Mouse (Mus musculus): ENCODE measurements around the gene Slc12a3. TPM values are rescaled to one million over a fixed set of nuclear protein-coding genes. Genes with fewer than 3 reads are reported as not detected.

Slc12a3 gene
- polyA plus RNA-seq, 1 experiment from 2014 or later: 0.08 TPM

- H3K9me3 ChIP-seq (ENCODE audit: control insufficient read depth, low read length): no peaks in the 10 kb centered on the region
- H3K4me3 ChIP-seq (ENCODE audit: low read depth, low read length): peak within 1 kb of the TSS; percentile 82
- H3K9ac ChIP-seq (replicated peaks; ENCODE audit: low read depth, low read length): peak within 1 kb of the TSS; percentile 88
- H3K4me1 ChIP-seq (ENCODE audit: control insufficient read depth, insufficient read depth, low read length): peaks cover 13% of the 10 kb centered on the region; the same call in 1 of the 2 replicates
- H3K27ac ChIP-seq (ENCODE audit: low read depth, low read length): peak within 1 kb of the TSS; percentile 96
- peaks cover 22% of the 10 kb centered on the region for H3K36me3 ChIP-seq (ENCODE audit: control insufficient read depth, insufficient read depth, low read length)
- no peaks in the 10 kb centered on the region for H3K27me3 ChIP-seq (ENCODE audit: control insufficient read depth, insufficient read depth, low read length)
- peak within 1 kb of the TSS; percentile 91 for H3K4me2 ChIP-seq (ENCODE audit: low read depth, low read length)
- 0% methylated on average over 59 of the region's 65 CpGs for WGBS
- ATAC-seq (ENCODE audit: low read depth): peak; percentile 99
Measured at GRCm38 (mm10) chr8:94386214-94387026, 57.4 kb downstream of the Slc12a3 start, which contains the start of gene Herpud1. Gene Herpud1 (plus strand): TSS chr8:94386438.

- H3K27ac ChIP-seq (ENCODE audit: low read depth, low read length): peak overlapping the region; percentile 96
- H3K4me1 ChIP-seq (ENCODE audit: control insufficient read depth, insufficient read depth, low read length): peaks cover 13% of the 10 kb centered on the region; the same call in 1 of the 2 replicates
- under 1% methylated on average over 25 of the region's 25 CpGs for WGBS
- peak overlapping the region; percentile 82 for H3K4me3 ChIP-seq (ENCODE audit: low read depth, low read length)
- H3K36me3 ChIP-seq (ENCODE audit: control insufficient read depth, insufficient read depth, low read length): peaks cover 29% of the 10 kb centered on the region
- H3K27me3 ChIP-seq (ENCODE audit: control insufficient read depth, insufficient read depth, low read length): no peaks in the 10 kb centered on the region
- H3K9me3 ChIP-seq (ENCODE audit: control insufficient read depth, low read length): no peaks in the 10 kb centered on the region
- ATAC-seq (ENCODE audit: low read depth): peak; percentile 29
- H3K9ac ChIP-seq (replicated peaks; ENCODE audit: low read depth, low read length): peak overlapping the region; percentile 88
- peak overlapping the region; percentile 91 for H3K4me2 ChIP-seq (ENCODE audit: low read depth, low read length)
Measured at GRCm38 (mm10) chr8:94387027-94387684, 58.2 kb downstream of the Slc12a3 start.

- 32% methylated on average over 6 of the region's 6 CpGs for WGBS
- peak overlapping the region; percentile 82 for H3K4me3 ChIP-seq (ENCODE audit: low read depth, low read length)
- H3K4me1 ChIP-seq (ENCODE audit: control insufficient read depth, insufficient read depth, low read length): peaks cover 13% of the 10 kb centered on the region; the same call in 1 of the 2 replicates
- H3K36me3 ChIP-seq (ENCODE audit: control insufficient read depth, insufficient read depth, low read length): peaks cover 36% of the 10 kb centered on the region
- H3K4me2 ChIP-seq (ENCODE audit: low read depth, low read length): peak overlapping the region; percentile 91
- H3K9me3 ChIP-seq (ENCODE audit: control insufficient read depth, low read length): no peaks in the 10 kb centered on the region
- H3K27ac ChIP-seq (ENCODE audit: low read depth, low read length): no peak overlapping the region
- ATAC-seq (ENCODE audit: low read depth): no peak
- peak overlapping the region; percentile 88; the same call in 1 of the 2 replicates for H3K9ac ChIP-seq (replicated peaks; ENCODE audit: low read depth, low read length)
- H3K27me3 ChIP-seq (ENCODE audit: control insufficient read depth, insufficient read depth, low read length): no peaks in the 10 kb centered on the region
Measured at GRCm38 (mm10) chr8:94387785-94388184, 58.8 kb downstream of the Slc12a3 start.

- H3K9ac ChIP-seq (replicated peaks; ENCODE audit: low read depth, low read length): no peak overlapping the region
- H3K4me3 ChIP-seq (ENCODE audit: low read depth, low read length): no peak overlapping the region
- no peak overlapping the region for H3K4me2 ChIP-seq (ENCODE audit: low read depth, low read length)
- H3K27ac ChIP-seq (ENCODE audit: low read depth, low read length): no peak overlapping the region
- H3K4me1 ChIP-seq (ENCODE audit: control insufficient read depth, insufficient read depth, low read length): peaks cover 13% of the 10 kb centered on the region; the same call in 1 of the 2 replicates
- H3K9me3 ChIP-seq (ENCODE audit: control insufficient read depth, low read length): no peaks in the 10 kb centered on the region
- peaks cover 49% of the 10 kb centered on the region for H3K36me3 ChIP-seq (ENCODE audit: control insufficient read depth, insufficient read depth, low read length)
- ATAC-seq (ENCODE audit: low read depth): no peak
- 90% methylated on average over 6 of the region's 6 CpGs for WGBS
- H3K27me3 ChIP-seq (ENCODE audit: control insufficient read depth, insufficient read depth, low read length): no peaks in the 10 kb centered on the region
Measured at GRCm38 (mm10) chr8:94389531-94389930, 60.5 kb downstream of the Slc12a3 start.

- 95% methylated on average over 6 of the region's 6 CpGs for WGBS
- H3K9me3 ChIP-seq (ENCODE audit: control insufficient read depth, low read length): no peaks in the 10 kb centered on the region
- H3K9ac ChIP-seq (replicated peaks; ENCODE audit: low read depth, low read length): no peak overlapping the region
- peaks cover 13% of the 10 kb centered on the region; the same call in 1 of the 2 replicates for H3K4me1 ChIP-seq (ENCODE audit: control insufficient read depth, insufficient read depth, low read length)
- H3K36me3 ChIP-seq (ENCODE audit: control insufficient read depth, insufficient read depth, low read length): peaks cover 58% of the 10 kb centered on the region
- ATAC-seq (ENCODE audit: low read depth): no peak
- no peaks in the 10 kb centered on the region for H3K27me3 ChIP-seq (ENCODE audit: control insufficient read depth, insufficient read depth, low read length)
- H3K4me2 ChIP-seq (ENCODE audit: low read depth, low read length): no peak overlapping the region
- H3K27ac ChIP-seq (ENCODE audit: low read depth, low read length): no peak overlapping the region
- no peak overlapping the region for H3K4me3 ChIP-seq (ENCODE audit: low read depth, low read length)
Measured at GRCm38 (mm10) chr8:94390429-94390828, 61.4 kb downstream of the Slc12a3 start.

- ATAC-seq (ENCODE audit: low read depth): no peak
- peaks cover 61% of the 10 kb centered on the region for H3K36me3 ChIP-seq (ENCODE audit: control insufficient read depth, insufficient read depth, low read length)
- no peaks in the 10 kb centered on the region for H3K27me3 ChIP-seq (ENCODE audit: control insufficient read depth, insufficient read depth, low read length)
Measured at GRCm38 (mm10) chr8:94390910-94391309, 61.9 kb downstream of the Slc12a3 start.

GRCm38 (mm10) chr8:94392147-94392546 lies 63.1 kb downstream of the Slc12a3 start:
- Histone ChIP-seq H3K27me3 (ENCODE audit: control insufficient read depth, insufficient read depth, low read length) (no peaks in the 10 kb centered on the region), H3K27ac (ENCODE audit: low read depth, low read length) (no peak overlapping the region), H3K4me2 (ENCODE audit: low read depth, low read length) (no peak overlapping the region), H3K36me3 (ENCODE audit: control insufficient read depth, insufficient read depth, low read length) (peaks cover 61% of the 10 kb centered on the region), H3K9ac (replicated peaks; ENCODE audit: low read depth, low read length) (no peak overlapping the region), H3K4me3 (ENCODE audit: low read depth, low read length) (no peak overlapping the region), H3K4me1 (ENCODE audit: control insufficient read depth, insufficient read depth, low read length) (peaks cover 8% of the 10 kb centered on the region; the same call in 1 of the 2 replicates), H3K9me3 (ENCODE audit: control insufficient read depth, low read length) (no peaks in the 10 kb centered on the region)
- WGBS: 84% methylated on average over 12 of the region's 12 CpGs
- ATAC-seq (ENCODE audit: low read depth): no peak

More at GRCm38 (mm10) chr8:94390910-94391309, 61.9 kb downstream of the Slc12a3 start:
- H3K27ac ChIP-seq (ENCODE audit: low read depth, low read length): no peak overlapping the region
- H3K9me3 ChIP-seq (ENCODE audit: control insufficient read depth, low read length): no peaks in the 10 kb centered on the region
- H3K4me2 ChIP-seq (ENCODE audit: low read depth, low read length): no peak overlapping the region
- peaks cover 8% of the 10 kb centered on the region; the same call in 1 of the 2 replicates for H3K4me1 ChIP-seq (ENCODE audit: control insufficient read depth, insufficient read depth, low read length)
- WGBS: 99% methylated on average over 8 of the region's 8 CpGs
- no peak overlapping the region for H3K4me3 ChIP-seq (ENCODE audit: low read depth, low read length)
- no peak overlapping the region for H3K9ac ChIP-seq (replicated peaks; ENCODE audit: low read depth, low read length)

GRCm38 (mm10) chr8:94392648-94393047 lies 63.6 kb downstream of the Slc12a3 start:
- ATAC-seq (ENCODE audit: low read depth): no peak
- H3K36me3 ChIP-seq (ENCODE audit: control insufficient read depth, insufficient read depth, low read length): peaks cover 61% of the 10 kb centered on the region
- H3K27me3 ChIP-seq (ENCODE audit: control insufficient read depth, insufficient read depth, low read length): no peaks in the 10 kb centered on the region

More at GRCm38 (mm10) chr8:94392648-94393047, 63.6 kb downstream of the Slc12a3 start:
- Histone ChIP-seq H3K9ac (replicated peaks; ENCODE audit: low read depth, low read length) (no peak overlapping the region), H3K4me2 (ENCODE audit: low read depth, low read length) (no peak overlapping the region), H3K4me3 (ENCODE audit: low read depth, low read length) (no peak overlapping the region), H3K4me1 (ENCODE audit: control insufficient read depth, insufficient read depth, low read length) (peaks cover 7% of the 10 kb centered on the region; the same call in 1 of the 2 replicates), H3K27ac (ENCODE audit: low read depth, low read length) (no peak overlapping the region), H3K9me3 (ENCODE audit: control insufficient read depth, low read length) (no peaks in the 10 kb centered on the region)
- 80% methylated on average over 6 of the region's 6 CpGs for WGBS
